Mouse (Mus musculus) right cerebral cortex, postnatal 4 days (tissue): ENCODE results near the gene Olfr212.
"Not testable (repeated sequence)": the region's sequence is repeated elsewhere in the genome, so short reads cannot be mapped to it uniquely, and the experiment has no call there.

Experiments
- DNase-seq: peaks from one replicate; pipeline ENCODE4 v3.0.0-alpha.2; 2022

Olfr212 gene

DNA sequence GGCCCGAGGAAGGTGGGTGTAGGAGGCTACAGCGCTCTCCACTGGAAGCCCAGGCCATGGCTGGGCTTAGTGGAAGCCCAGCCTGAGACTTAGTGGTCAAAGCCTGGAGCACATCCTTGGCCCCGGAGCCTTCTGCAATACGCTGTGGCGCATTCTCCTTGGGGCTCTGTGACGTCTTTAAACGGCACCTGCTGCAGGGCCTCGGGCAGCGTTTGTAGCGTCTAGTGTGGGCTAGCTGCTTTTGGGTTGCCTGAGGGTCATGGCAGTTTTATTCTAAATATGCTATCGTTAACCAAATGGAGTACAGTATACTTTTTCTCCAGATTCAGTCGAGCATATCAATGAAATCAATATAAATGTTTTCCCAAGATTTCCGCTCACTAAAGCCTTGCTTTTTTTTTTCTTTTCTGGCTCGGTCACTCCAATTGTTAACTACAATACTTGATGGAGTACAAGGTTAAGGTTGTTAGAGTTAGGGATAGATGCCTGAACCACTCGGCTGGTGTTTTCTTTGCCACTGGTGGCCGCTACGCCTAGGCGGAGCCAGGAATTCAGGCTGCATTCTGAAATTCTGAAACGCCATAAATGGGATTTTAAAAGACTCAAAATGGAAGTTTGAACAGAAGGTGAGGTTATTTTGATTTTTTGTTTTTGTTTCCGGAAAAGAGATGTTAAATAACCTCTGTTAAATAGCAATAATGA is at the start of gene Olfr212:
TSS of gene Olfr212 (plus strand) at position 215 of the 702 bp plus-strand sequence.
- not testable (repeated sequence) for DNase-seq

DNA sequence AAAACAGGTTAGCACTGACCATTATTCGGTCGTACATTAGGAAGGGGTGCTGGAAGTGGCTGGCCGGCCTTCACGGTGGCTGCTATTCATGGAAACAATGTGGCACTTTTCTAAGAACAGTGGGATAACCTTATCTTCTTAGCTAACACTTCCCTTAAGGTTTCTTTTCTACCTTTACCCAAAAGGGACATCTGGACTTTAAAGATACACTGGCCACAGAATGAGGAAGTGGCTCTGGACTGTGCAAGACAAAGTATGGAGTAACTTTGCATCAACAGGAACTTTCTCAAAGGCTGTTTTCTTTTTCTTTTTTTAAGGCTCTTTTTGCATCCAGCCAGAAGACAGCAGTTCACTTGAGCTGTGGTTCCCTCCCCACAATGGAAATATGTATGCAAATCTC is 47.6 kb upstream of the Olfr212 start:
- no peak for DNase-seq

DNA sequence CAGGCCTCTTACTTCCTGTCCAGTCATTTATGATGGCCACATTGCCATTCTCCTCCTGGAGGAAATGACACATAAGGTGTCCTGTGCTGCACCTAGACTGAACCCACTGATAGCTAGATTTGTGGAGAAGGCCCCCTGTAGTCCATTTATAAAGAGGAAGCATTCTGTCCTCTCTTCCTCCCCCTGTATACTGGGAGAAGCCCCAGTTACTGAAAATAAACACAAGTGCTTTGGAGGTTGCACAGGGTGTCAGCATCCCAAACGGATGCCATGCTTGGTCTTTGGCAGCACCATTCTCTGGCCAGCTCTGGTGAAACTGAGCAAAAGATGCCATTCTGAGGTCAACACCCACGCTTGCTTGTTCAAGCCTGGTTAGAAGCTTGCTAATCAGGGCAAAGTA is 47.1 kb upstream of the Olfr212 start:
- no peak for DNase-seq

DNA sequence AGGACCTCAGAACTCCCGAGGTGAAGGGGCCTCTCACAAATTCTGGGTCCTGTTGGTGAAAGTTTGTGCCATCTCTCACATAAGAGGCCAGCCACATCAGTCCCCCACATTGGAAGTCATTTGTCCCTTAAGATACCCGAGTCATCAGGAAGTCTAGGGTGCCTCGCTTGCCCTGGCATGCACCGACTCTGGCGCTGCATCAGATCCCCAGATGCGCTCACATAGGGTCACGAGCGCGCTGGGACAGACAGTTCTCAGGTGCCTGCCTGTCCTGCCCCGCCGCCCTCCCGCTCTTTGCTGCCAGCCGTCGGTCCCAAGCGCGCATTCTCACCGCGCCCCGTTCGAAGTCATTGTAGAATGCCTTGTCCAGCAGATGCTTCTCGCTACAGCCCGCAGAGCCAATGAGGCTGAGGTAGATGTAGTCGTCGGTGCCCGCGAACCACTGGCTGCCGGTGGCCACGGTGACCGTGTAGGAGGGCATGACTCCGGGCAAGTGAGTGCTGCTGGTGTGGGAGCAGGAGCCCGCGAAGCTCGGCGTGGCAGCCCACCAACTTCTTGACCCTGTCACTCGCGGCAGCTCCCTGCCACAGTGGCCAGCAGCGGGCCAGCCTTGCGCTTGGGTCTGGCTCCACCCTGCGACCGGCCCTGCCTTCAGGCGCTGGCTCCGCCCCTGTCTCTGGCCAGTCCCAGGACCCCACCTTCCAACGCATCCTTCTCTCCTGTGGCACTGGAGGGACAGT is 45.6 kb upstream of the Olfr212 start, which contains the start of gene Alox5:
TSS of gene Alox5 (minus strand) at position 635 of the 740 bp plus-strand sequence.
- no peak for DNase-seq

DNA sequence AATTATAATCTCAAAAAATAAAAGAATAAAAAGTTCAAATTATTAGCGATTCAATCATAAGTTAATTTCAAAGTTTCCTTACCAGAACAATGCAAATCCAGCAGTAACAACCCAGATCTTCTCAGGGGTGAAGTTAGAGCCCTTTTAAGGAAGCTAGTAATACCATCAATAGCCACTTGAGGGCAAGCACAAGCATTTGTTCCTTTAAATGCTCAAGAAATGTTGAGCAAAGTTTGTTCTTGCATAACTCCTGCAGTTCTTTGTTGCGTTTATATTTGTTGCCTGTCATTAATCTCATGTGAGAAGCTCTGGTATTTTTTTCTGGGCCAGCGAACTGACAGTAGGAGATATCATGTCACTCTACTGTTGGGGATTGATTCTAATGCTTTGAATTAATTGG is 38.2 kb upstream of the Olfr212 start:
- DNase-seq: no peak

DNA sequence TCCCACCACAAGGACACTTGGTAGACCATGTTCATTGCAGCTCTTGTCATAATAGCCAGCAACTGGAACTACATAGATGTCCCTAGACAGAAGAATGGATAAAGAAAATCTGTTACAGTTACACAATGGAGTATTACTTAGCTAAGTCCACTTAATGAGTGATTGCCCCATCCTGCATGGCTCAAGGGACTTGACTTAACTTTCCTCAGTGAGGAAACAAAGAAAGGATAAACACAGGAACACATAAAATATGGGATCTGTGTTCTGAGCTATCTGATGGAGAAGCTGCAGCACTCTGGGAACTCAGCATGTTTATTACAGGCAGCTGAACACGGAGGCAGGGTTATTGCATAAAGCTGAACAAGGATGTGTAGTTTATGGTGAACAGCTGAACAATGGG is 21.2 kb upstream of the Olfr212 start:
- DNase-seq: no peak

DNA sequence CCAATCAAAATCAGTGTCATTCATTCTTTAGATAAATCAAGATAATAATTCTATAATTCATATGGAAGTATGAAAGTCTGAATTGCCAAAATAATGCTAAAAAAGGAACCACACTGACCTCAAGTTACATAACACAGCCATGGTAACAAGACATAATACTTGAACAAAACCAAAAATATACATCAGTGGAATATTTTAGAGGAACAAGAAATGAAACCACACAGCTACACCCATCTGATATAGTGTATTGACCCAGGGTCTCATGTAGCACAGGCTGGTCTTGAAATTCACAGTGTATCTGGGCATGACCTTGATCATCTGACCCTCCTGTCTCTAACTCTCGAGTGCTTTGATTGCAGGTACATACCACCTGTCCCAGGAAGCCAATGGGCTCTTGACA is 19.5 kb upstream of the Olfr212 start:
- no peak for DNase-seq

DNA sequence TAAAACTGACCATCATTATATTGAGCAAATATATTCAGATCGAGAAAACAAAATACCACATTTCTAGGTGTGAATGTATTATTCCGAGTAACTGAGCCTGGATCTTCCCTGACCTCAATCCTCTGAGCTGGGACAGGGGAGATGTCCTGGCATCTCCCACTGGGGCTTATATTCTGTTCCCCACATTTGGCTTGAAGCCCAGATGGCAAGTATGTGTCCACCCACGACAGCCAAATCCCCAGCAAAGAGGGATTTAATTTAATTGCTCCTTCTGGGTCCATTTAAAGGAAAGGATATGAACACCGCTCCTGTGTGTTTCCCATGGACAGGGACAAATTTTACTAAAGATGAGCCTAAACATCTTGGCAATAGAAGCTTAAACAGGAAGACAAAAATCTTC is 17.5 kb upstream of the Olfr212 start, which contains the start of gene Olfr211:
TSS of gene Olfr211 (plus strand) at position 301 of the 400 bp plus-strand sequence.
- no peak for DNase-seq

DNA sequence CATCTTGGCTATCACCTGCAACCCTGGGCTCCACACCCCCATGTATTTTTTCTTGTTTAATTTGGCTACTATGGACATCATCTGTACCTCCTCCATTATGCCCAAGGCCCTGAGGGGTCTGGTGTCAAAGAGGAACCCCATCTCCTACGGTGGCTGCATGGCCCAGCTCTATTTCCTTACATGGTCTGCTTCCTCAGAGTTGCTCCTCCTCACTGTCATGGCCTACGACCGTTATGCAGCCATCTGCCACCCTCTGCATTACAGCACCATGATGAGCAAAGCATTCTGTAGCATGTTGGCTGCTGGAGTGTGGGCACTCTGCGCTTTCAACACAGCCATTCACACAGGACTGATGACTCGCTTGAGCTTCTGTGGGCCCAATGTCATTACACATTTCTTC is 12.6 kb upstream of the Olfr212 start:
- DNase-seq: no peak

DNA sequence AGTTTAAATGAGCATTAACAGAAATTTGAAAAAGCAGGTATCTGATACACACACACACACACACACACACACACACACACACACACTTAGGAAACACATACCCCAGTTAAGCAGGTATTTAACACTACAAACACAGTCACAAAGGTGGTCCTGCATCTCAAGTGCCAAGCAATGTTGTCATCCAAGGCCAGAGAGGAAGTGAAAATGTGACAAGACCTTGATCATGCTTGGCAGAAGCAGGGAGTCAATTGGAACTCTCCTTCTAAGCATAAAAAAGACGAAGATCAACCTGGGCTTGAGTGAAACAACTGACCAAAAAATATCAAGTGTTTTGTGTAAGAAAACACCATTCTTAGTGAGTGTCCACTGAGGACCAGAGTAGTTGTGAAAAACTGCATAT is 10.4 kb upstream of the Olfr212 start:
- no peak for DNase-seq

DNA sequence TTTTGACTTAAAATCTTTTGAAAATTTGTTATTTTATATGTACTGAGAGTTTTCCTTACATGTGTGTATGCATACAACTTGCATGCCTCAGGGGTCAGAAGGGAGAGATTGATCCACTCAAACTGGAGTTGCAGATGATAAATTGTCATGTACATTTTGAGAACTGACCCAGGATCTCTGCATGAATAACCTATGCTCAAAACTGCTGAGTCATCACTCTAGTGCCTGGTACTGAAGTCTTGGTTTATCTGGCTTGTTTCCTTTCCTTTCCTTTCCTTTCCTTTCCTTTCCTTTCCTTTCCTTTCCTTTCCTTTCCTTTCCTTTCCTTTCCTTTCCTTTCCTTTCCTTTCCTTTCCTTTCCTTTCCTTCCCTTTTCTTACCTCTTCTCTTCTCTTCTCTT is 8.5 kb downstream of the Olfr212 start:
- no peak for DNase-seq

DNA sequence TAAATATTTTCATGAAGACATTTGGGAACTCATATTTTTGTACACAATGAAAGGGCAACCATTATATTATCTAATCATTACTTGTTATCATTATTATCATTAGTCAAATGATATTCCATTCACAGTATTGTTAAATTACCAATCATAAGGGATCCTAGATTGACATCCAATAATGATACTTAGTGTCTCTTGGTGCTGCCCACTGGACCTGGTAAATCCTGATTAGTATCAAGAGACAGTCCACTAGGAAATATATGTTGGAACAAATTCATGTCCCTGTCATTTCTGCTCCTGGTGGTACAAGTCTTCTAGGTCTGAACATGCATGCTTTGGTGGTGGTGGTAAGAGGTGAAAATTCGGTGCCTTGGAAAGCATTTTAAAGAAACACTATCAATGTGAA is 31.8 kb downstream of the Olfr212 start, which contains the start of gene Olfr213:
TSS of gene Olfr213 (plus strand) at position 301 of the 400 bp plus-strand sequence.
- no peak for DNase-seq

DNA sequence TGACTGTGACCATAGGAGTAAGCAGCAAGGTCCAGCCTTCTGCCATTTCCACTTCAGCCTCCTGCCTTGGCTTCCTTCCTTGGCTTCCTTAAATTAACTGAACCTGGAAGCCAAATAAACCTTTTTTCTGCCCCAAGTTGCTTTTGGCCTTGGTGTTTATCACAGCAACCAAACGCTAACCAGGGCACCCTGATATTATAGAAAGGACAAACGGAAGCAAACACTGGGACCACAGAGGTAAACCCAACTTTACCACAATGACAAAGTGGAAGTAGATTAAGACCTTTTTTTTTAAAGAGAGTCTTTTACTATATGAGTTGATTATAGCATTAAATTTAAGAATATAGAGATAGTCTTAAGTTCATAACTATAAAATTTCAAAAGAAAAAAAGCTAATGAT is 36.2 kb downstream of the Olfr212 start:
- no peak for DNase-seq

DNA sequence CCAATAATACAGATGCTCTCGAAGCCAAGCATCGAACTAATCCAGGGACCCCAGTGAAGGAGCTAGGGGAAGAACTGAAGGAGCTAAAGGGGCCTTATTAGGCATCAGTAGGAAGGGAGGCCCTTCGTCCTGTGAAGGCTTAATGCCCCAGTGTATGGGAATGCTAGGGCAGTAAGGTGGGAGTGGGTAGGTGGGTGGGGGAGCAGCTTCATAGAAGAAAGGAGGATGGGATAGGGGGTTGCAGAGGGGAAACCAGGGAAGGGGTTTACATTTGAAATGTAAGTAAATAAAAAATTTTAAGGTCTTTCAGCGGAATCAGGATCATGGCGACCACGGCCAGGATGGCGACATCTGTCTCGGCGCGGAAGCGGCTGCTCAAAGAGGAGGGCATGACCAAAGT is 44.5 kb downstream of the Olfr212 start, which contains the start of gene Gm5580:
TSS of gene Gm5580 (plus strand) at position 301 of the 400 bp plus-strand sequence.
- DNase-seq: not testable (repeated sequence)

DNA sequence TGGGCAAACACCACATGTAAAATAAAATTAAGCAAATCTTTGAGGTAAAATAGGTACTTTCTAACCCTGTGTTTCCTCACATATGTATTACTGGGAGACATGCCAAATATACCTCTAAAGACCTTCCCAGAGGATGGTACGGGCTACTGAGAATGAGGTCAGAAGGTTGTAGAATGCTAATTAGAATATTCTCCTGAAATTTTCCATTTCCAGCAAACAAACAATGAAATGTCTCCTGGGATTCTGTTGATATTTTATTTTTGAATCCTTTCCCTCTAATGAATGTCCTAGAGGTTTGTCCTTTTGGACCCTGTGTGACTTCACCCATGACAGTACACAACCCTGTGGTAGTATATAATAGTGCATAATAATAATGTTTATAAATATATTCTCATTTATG is 47.6 kb downstream of the Olfr212 start, which contains the start of gene Olfr214:
TSS of gene Olfr214 (plus strand) at position 301 of the 400 bp plus-strand sequence.
- no peak for DNase-seq

DNA sequence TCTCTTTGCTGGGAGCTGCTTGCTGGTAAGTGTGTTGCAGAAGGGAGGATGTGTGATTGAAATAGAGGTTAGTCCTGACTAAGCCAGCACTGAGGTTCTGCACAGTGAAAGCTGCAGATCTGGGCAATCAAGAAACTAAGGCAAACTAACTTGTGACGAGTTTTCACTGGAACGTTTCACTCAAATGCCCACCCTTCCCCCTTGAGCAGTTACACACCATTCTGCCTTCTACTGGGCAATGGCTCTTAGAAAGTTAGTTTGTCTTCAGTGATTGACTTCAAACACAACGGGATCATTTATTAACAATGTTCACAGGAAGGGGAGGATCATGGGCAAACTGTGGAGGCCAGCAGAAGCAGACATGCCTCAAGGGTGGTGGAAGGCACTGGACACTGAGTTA is 48.6 kb downstream of the Olfr212 start:
- DNase-seq: no peak
